Mouse (Mus musculus): ENCODE measurements at regions not wholly inside any gene's neighbourhood (a gene's known extent, or its start where the extent isn't known, plus 50 kb on each side); places are given as distances from the start of the nearest gene placed in this dataset.

GRCm38 (mm10) chr10:98032661-98033060 is 306.1 kb upstream of the C030005K15Rik start:
- DNase-seq (ENCODE audit: extremely low read depth, insufficient read length, low spot score), result no peak

GRCm38 (mm10) chr10:98041766-98042165 is 315.2 kb upstream of the C030005K15Rik start:
- DNase-seq (ENCODE audit: extremely low read depth, insufficient read length, low spot score), result no peak

- DNase-seq (ENCODE audit: extremely low read depth, insufficient read length, low spot score), result no peak
Measured at GRCm38 (mm10) chr10:98043873-98044272, 317.3 kb upstream of the C030005K15Rik start.

- no peak for DNase-seq (ENCODE audit: extremely low read depth, insufficient read length, low spot score)
Measured at GRCm38 (mm10) chr10:98044579-98044978, 318.0 kb upstream of the C030005K15Rik start.

GRCm38 (mm10) chr10:98073432-98073831 is 346.9 kb upstream of the C030005K15Rik start:
- DNase-seq (ENCODE audit: extremely low read depth, insufficient read length, low spot score), result no peak

GRCm38 (mm10) chr10:98084881-98085280 is 358.3 kb upstream of the C030005K15Rik start:
- DNase-seq (ENCODE audit: extremely low read depth, insufficient read length, low spot score), result no peak

GRCm38 (mm10) chr10:98116296-98116695 is 389.7 kb upstream of the C030005K15Rik start:
- DNase-seq (ENCODE audit: extremely low read depth, insufficient read length, low spot score), result no peak

- DNase-seq (ENCODE audit: extremely low read depth, insufficient read length, low spot score), result no peak
Measured at GRCm38 (mm10) chr10:98125713-98126112, 399.2 kb upstream of the C030005K15Rik start.

GRCm38 (mm10) chr10:98135026-98135425 is 408.5 kb upstream of the C030005K15Rik start:
- DNase-seq (ENCODE audit: extremely low read depth, insufficient read length, low spot score), result no peak

GRCm38 (mm10) chr10:98145773-98146172 is 419.2 kb upstream of the C030005K15Rik start:
- DNase-seq (ENCODE audit: extremely low read depth, insufficient read length, low spot score), result no peak

GRCm38 (mm10) chr10:98146998-98147863 is 420.7 kb upstream of the C030005K15Rik start:
- DNase-seq (ENCODE audit: extremely low read depth, insufficient read length, low spot score), result no peak

- no peak for DNase-seq (ENCODE audit: extremely low read depth, insufficient read length, low spot score)
Measured at GRCm38 (mm10) chr10:98155982-98156381, 429.4 kb upstream of the C030005K15Rik start.

- DNase-seq (ENCODE audit: extremely low read depth, insufficient read length, low spot score), result no peak
Measured at GRCm38 (mm10) chr10:98185666-98186065, 459.1 kb upstream of the C030005K15Rik start.

GRCm38 (mm10) chr10:98196852-98197251 is 470.3 kb upstream of the C030005K15Rik start:
- no peak for DNase-seq (ENCODE audit: extremely low read depth, insufficient read length, low spot score)

- DNase-seq (ENCODE audit: extremely low read depth, insufficient read length, low spot score), result no peak
Measured at GRCm38 (mm10) chr10:98210246-98210645, 483.7 kb upstream of the C030005K15Rik start.

GRCm38 (mm10) chr10:98212876-98213587 is 486.5 kb upstream of the C030005K15Rik start:
- no peak for DNase-seq (ENCODE audit: extremely low read depth, insufficient read length, low spot score)

- no peak for DNase-seq (ENCODE audit: extremely low read depth, insufficient read length, low spot score)
Measured at GRCm38 (mm10) chr10:98231017-98231416, 504.5 kb upstream of the C030005K15Rik start.

- DNase-seq (ENCODE audit: extremely low read depth, insufficient read length, low spot score), result no peak
Measured at GRCm38 (mm10) chr10:98231705-98232235, 505.2 kb upstream of the C030005K15Rik start.

- no peak for DNase-seq (ENCODE audit: extremely low read depth, insufficient read length, low spot score)
Measured at GRCm38 (mm10) chr10:98248311-98248710, 521.8 kb upstream of the C030005K15Rik start.

GRCm38 (mm10) chr10:98257980-98258707 is 531.6 kb upstream of the C030005K15Rik start:
- DNase-seq (ENCODE audit: extremely low read depth, insufficient read length, low spot score), result no peak

GRCm38 (mm10) chr10:98259283-98259682 is 532.7 kb upstream of the C030005K15Rik start:
- DNase-seq (ENCODE audit: extremely low read depth, insufficient read length, low spot score), result no peak

Measured in 3134 (cell line).